Mouse (Mus musculus) activated CD4-positive, CD25-positive, alpha-beta regulatory T cell (primary cell): ENCODE measurements around the gene Scaf1. TPM values are rescaled to one million over a fixed set of nuclear protein-coding genes. Genes with fewer than 3 reads are reported as not detected.

Experiments used
- polyA plus RNA-seq, 2 experiments: library from polyadenylated mRNA; unstranded; fragments of 100-300 nt; shearing (Covaris generic); gene quantifications; one replicate each; pipeline ENCODE4 v1.2.1; 2017

The Scaf1 gene
- polyA plus RNA-seq, result 10 to 100 TPM; 30.1 to 38.3 TPM

DNA sequence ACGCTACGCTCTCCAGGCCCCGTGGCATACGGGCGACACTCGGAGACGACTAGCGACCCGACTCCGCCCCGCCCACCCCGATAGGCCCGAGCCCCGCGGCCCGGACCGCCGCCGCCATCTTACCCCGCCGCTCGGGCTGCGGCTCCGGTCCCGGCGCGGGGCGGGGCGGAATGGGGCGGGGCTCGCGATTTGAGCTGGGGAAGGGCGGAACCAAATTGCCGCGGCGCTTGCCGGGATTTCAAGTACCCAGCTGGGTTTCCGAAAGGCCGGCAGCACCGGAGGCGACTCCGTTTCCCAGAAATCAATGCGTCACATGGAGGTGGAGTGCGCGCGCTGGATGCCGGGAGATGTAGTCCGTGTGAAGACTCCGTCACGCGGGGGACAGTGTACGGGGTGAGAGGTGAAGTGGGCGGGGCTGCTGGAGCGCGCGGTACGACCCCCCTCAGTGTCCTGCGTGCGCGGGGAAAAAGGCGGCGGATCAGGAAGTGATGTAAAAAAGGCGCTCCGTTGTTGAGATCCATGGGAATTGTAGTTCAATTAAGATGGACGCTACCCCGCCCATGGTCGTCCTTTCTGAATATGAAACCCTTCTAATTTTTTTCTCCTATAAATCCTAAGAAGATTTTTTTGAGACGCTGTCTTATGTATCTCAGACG is at the start of gene Scaf1:
Gene Scaf1 (minus strand): TSS at position 407 of the 656 bp plus-strand sequence.

DNA sequence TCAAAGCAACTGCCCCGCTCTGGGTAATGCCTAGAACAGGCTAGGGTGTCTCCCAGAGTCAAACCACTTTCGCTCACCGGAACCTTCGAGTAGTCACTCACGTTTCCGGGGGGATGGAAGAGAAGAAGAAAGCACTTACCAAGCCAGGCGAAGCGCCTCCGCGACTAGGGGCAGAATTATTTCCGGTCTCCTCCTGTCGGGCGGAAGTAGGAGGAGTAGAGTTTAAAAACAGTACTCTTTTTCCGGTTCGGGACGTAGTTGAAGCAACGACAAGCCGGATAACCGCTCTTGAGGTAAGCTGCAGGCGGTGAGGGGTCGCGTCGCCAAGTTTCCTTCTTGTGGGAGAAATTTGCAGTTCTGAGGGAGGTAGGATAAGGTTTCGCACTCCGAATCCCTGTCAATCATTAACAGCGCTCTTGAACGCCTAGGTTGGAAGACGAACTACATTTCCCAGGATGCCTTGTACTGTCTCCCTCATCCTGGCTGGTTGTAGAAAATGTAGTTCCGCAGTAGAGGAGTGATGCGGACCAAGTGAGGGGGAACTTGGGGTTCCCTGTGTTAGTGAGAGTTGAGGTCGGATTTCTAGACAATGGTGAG is 46.2 kb upstream of the Scaf1 start, which contains the start of the genes Nosip and Prrg2:
Gene Nosip (plus strand): TSS at position 191 of the 597 bp plus-strand sequence.
Gene Prrg2 (minus strand): TSS at position 439 of the 597 bp plus-strand sequence.

DNA sequence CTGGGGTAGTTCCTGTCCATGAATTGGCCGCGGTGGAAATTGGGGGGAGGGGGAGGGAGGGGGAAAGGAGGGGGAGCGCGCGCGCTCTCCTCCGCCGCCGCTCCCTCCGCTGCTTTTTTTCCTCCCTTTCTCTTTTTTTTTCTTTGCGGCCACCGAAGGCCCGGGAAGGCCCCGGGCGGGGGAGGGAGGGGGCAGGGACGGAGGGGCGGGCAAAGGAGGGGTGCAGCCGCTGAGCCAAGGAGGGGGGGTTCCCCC is 36.6 kb upstream of the Scaf1 start, which contains the start of gene Prr12:
Gene Prr12 (minus strand): TSS at position 20 of the 255 bp plus-strand sequence.

DNA sequence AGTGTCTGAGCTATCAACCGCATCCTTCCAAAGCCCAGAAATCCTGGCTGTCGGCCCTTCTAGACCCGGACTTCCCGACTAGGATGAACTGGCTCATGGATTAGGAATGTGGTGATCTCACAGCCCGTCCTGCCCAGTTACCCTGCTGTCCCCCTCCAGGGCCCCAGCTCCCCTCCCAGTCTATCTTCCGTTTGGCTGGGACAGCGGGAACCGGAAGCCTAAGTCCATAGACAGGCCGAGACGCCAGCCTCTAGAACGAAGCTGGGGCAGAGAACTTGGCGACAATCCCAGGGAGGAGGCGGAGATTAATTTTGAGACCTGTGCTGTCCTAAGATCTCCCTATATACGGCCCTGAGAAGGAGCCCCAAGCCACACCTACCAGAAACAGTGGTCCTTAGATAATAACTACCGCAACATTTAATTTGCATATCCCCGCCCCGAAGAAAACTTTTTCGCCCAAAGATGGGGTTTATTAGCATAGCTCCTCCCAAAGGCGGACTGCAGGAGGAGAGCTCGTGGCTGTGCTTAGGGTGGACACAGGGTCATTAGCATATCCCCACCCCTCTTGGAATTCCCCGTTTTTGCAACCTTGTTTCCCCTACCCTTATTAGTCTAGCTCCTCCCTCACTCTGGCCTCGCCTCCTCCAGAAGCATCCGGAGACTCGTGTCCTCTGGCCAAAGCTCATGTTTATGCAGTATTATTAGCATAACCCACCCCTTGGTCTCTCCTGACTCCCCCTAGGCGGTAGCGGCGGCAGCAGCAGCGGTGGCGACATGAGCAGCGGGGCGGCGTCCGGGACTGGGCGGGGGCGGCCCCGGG is 1.3 kb upstream of the Scaf1 start, which contains the start of gene Rras:
Gene Rras (plus strand): TSS at position 720 of the 820 bp plus-strand sequence.

DNA sequence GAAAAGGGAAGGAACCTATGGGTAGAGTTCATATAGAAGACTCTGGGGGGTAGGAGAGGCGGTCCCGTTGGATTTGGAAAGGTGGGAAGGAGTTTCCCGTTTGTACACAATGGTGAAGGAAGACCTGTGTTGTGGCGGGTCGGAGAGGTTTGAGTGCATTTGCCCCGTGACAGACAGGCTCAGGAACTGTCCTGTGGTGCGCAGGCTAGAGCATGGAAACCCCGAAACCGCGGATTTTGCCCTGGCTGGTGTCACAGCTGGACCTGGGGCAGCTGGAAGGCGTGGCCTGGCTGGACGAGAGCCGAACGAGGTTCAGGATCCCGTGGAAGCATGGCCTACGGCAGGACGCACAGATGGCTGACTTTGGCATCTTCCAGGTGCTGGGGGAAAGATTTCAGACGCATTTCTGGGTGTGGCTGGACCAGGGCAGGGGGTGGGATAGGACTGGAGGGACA is 17.6 kb downstream of the Scaf1 start, which contains the start of gene Bcl2l12:
Gene Bcl2l12 (minus strand): TSS at position 212 of the 455 bp plus-strand sequence.

DNA sequence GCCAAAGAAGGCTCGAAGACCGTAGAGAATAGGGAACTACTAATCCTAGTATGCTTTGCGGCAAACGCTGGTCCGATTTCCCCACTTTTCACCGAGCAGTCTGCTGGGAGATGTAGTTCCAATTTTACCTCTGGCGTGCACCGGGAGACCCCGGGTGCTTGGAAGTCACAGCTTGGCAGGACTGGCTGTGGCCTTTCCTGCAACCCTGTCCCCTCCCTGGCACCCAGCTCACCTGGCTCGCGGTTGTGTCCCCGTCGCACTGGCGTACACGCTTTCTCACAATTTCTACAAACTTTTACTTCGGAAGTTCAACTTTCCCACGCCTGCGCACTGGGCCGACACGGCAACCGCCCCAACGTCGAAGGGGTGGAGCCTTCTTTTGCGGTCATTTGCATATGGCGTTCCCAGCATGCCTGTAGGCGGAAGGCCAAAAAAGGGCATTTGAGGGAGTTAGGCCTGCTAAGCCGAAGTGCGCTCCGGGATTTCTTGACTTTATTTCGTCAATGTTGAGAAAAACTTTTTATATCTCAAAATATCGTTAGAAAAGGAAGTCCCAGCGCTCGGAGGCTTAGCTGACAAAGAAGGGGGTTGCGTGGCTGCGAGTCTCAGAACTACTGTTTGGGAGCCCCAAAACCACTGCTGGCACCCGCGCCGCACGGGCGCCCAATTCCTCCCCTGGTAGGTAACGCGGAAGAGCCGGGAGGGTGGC is 18.8 kb downstream of the Scaf1 start, which contains the start of gene Irf3:
Gene Irf3 (plus strand): TSS at position 418 of the 709 bp plus-strand sequence.

DNA sequence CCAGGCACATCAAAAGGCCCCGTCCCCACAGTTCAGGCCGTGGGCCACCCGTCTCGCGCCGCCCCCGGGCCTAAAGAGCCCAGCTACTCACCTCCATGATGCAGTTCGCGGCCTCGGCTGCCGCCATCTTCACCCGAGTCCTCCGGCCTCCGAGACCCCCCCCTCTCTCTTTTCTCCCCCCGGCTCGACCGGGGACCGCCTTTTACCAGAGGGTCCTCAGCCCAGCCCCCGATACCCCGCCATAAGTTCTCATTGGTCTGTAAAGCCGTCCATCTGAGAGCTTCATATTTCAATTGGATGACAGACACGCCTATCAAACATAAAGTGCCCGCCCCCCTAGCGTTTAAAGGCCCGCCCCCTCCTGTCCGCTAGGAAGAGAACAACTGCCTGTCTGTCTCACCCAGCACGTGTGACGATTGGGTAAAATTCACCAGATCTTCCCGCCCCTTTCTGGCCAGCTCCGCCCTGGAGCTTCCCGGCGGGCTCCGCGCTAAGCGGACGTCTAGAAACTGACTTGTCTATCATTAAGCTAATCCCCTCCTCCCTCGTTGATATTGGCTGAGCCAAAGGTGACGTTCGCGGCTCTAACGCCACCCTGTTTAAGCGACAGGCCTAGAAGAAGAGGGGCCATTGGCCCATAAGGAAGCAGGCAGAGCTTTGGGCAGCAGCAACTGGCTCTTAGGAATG is 29.8 kb downstream of the Scaf1 start, which contains the start of gene Prmt1:
Gene Prmt1 (minus strand): TSS at position 377 of the 687 bp plus-strand sequence.

DNA sequence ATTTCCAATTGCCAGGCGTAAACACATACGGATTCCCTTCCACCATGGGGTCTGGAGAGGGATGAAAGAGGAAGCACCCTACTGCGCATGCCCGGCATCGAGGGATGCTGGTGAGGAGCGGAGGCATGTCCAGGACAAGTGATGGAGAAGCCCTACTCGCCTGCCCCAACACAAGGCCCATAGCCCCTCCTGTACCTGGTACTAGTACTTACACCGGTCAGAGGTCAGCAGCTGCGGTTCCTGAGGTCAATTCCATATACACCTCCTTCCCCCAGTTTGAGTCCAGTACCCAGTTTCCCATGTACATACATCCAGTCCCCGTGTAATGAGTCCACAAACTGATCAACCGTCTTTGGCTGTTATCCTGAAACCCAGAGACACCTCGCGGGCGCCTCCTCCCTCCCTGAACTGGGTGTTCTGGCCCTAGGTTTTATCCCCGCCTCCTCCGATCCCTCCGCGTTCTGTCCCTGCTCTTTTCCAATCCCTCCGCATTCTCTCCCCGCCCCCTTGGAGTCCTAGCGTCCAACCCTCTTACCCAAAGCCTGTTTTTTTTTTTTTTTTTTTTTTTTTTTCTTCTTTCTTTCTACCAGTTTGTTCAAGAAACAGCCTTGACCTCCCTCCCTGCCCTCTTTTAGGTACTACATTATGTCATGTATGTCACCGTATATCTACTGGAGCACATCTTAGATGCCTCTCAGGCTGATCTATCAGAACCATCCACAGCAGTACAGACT is 41.6 kb downstream of the Scaf1 start, which contains the start of gene Cpt1c:
Gene Cpt1c (minus strand): TSS at position 469 of the 734 bp plus-strand sequence.

Other genes starting within 250 kb of the Scaf1 start
- gene Nup62, start 200.3 kb downstream of the Scaf1 start, polyA plus RNA-seq, result 10 to 100 TPM; 43.6 to 48.6 TPM
- 1 to 10 TPM; 1.6 to 5.2 TPM for gene Il4i1, start 200.0 kb downstream of the Scaf1 start, polyA plus RNA-seq
- under 1 TPM; 0.32 to 0.52 TPM for gene Atf5, start 199.7 kb downstream of the Scaf1 start, polyA plus RNA-seq
- 10 to 100 TPM; 18.0 to 26.0 TPM for gene Akt1s1, start 167.4 kb downstream of the Scaf1 start, polyA plus RNA-seq
- gene Tbc1d17, start 167.3 kb downstream of the Scaf1 start, polyA plus RNA-seq, result 10 to 100 TPM; 59.0 to 77.7 TPM
- 10 to 100 TPM; 68.0 to 97.8 TPM for gene Pnkp, start 159.2 kb downstream of the Scaf1 start, polyA plus RNA-seq
- 10 to 100 TPM; 19.1 to 21.8 TPM for gene Ptov1, start 146.6 kb downstream of the Scaf1 start, polyA plus RNA-seq
- gene Med25, start 123.7 kb downstream of the Scaf1 start, polyA plus RNA-seq, result 10 to 100 TPM; 53.6 TPM
- gene Fuz, start 120.3 kb downstream of the Scaf1 start, polyA plus RNA-seq, result 10 to 100 TPM; 28.0 to 39.1 TPM
- 10 to 100 TPM; 49.1 to 61.7 TPM for gene Ap2a1, start 86.9 kb downstream of the Scaf1 start, polyA plus RNA-seq
- gene Tsks, start 73.2 kb downstream of the Scaf1 start, polyA plus RNA-seq, result under 1 TPM; 0.14 to 0.18 TPM
- gene Cpt1c, start 41.5 kb downstream of the Scaf1 start, polyA plus RNA-seq, result under 1 TPM; 0.28 to 0.44 TPM
- 100 to 1,000 TPM; 138 to 219 TPM for gene Prmt1, start 29.8 kb downstream of the Scaf1 start, polyA plus RNA-seq
- gene Irf3, start 18.7 kb downstream of the Scaf1 start, polyA plus RNA-seq, result 100 to 1,000 TPM; 173 to 194 TPM
- gene Bcl2l12, start 17.7 kb downstream of the Scaf1 start, polyA plus RNA-seq, result 10 to 100 TPM; 24.3 to 26.9 TPM
- gene Rras, start 1.6 kb upstream of the Scaf1 start, polyA plus RNA-seq, result 10 to 100 TPM; 21.5 to 34.7 TPM
- 1 to 10 TPM; 3.3 to 6.1 TPM for gene Prr12, start 36.5 kb upstream of the Scaf1 start, polyA plus RNA-seq
- 100 to 1,000 TPM; 130 to 137 TPM for gene Nosip, start 46.1 kb upstream of the Scaf1 start, polyA plus RNA-seq
- gene Prrg2, start 46.3 kb upstream of the Scaf1 start, polyA plus RNA-seq, result 1 to 10 TPM; 1.9 to 2.7 TPM
- gene Rcn3, start 75.9 kb upstream of the Scaf1 start, polyA plus RNA-seq, result 10 to 100 TPM in 1 of 2 experiments, 1 to 10 TPM in 1; 5.2 to 16.8 TPM
- 10 to 100 TPM in 1 of 2 experiments, 1 to 10 TPM in 1; 1.6 to 18.5 TPM for gene Fcgrt, start 87.5 kb upstream of the Scaf1 start, polyA plus RNA-seq
- gene Rps11, start 108.1 kb upstream of the Scaf1 start, polyA plus RNA-seq, result 1,000 to 10,000 TPM; 2,309 to 3,648 TPM
- gene Rpl13a, start 112.4 kb upstream of the Scaf1 start, polyA plus RNA-seq, result 1,000 to 10,000 TPM; 2,307 to 3,859 TPM
- gene Gm45713, start 119.9 kb upstream of the Scaf1 start, polyA plus RNA-seq, result not detected
- 100 to 1,000 TPM; 263 to 410 TPM for gene Flt3l, start 120.1 kb upstream of the Scaf1 start, polyA plus RNA-seq
- 10 to 100 TPM; 57.0 to 66.8 TPM for gene Pih1d1, start 137.9 kb upstream of the Scaf1 start, polyA plus RNA-seq
- gene Aldh16a1, start 138.2 kb upstream of the Scaf1 start, polyA plus RNA-seq, result 10 to 100 TPM; 41.4 to 60.4 TPM
- under 1 TPM; 0.45 to 0.72 TPM for gene Slc17a7, start 147.6 kb upstream of the Scaf1 start, polyA plus RNA-seq
- gene Gfy, start 163.2 kb upstream of the Scaf1 start, polyA plus RNA-seq, result not detected
- not detected for gene Pth2, start 164.6 kb upstream of the Scaf1 start, polyA plus RNA-seq
- gene Ccdc155, start 188.5 kb upstream of the Scaf1 start, polyA plus RNA-seq, result under 1 TPM; 0.07 to 0.10 TPM
- 10 to 100 TPM in 1 of 2 experiments, 1 to 10 TPM in 1; 9.8 to 26.8 TPM for gene Dkkl1, start 195.8 kb upstream of the Scaf1 start, polyA plus RNA-seq
- gene Tead2, start 199.4 kb upstream of the Scaf1 start, polyA plus RNA-seq, result 1 to 10 TPM; 2.6 to 4.0 TPM
- gene Cd37, start 222.8 kb upstream of the Scaf1 start, polyA plus RNA-seq, result 100 to 1,000 TPM; 461 to 714 TPM
- gene Slc6a16, start 224.7 kb upstream of the Scaf1 start, polyA plus RNA-seq, result under 1 TPM in 1 of 2 experiments, not detected in 1; 0.20 TPM